Mouse (Mus musculus) T-helper 17 cell (primary cell): ENCODE measurements around the gene Babam2.

Experiments used
- in situ Hi-C, 2 experiments: fragments of 300-600 bp; cut with MboI, MseI; formaldehyde crosslinking; loops; 1 replicate in 1 of 2; 2 replicates in 1 of 2; pipeline ENCODE4 v1.15.1; 2025; ENCODE audit warnings: high pct_unique_total_duplicates in 2 of 2

Babam2 gene

GRCm38 (mm10) chr5:31697644-31698296 lies at the start of gene Babam2:
Babam2 (plus strand) TSS chr5:31697684.
- in situ Hi-C loops, result loop anchor here (5.0 to 10.0 kb wide), 3 partner anchors 113 to 500 kb away; partner anchors contain the start of gene Fosl2 (in 1 of the 2)

DNA sequence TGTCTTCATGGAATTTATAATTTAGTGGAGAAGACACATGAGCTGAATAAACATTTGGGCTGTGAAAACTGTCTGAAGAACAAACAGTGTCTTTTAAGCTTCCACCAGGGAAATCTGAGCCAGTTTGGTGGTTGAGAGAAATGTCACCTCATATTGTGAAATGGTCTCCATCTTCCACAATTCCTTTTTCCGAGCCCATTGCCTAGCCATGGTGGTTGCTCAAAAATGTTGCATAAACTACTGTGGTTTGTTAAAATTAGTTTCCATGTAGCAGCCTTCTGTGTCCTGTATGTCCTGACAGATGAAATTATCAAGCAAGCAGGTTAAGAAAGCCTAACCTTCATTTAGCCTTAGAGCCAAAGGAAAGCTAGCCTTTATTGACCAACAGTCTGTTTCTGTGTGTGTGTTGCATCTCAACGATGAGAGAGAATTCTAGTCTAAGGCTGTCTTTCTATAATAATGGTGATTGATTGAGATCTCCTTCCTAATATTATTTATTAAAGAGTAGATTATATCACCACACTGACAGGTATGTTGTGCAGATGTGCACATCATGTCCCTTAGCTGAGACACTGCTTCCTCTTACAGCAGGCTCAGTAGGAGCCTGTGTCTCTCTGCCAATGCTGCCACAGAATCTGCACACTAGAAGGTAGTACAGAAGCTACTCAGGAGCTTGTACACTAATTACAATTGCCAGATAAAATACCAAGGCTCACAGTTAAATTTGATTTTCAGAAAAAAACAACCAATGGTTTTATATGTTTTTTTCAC lies 46.8 kb upstream of the Babam2 start:
- in situ Hi-C loops, result no loop called here

GRCm38 (mm10) chr5:31655688-31656190 lies 41.7 kb upstream of the Babam2 start:
- in situ Hi-C loops, result no loop called here

- in situ Hi-C loops, result no loop called here
These were observed 31.3 kb upstream of the Babam2 start for GRCm38 (mm10) chr5:31666176-31666575.

- in situ Hi-C loops, result no loop called here
These were observed 29.0 kb upstream of the Babam2 start for GRCm38 (mm10) chr5:31668325-31668968.

GRCm38 (mm10) chr5:31669984-31670383 lies 27.5 kb upstream of the Babam2 start:
- in situ Hi-C loops, result no loop called here

GRCm38 (mm10) chr5:31671137-31671536 lies 26.3 kb upstream of the Babam2 start:
- in situ Hi-C loops, result no loop called here

DNA sequence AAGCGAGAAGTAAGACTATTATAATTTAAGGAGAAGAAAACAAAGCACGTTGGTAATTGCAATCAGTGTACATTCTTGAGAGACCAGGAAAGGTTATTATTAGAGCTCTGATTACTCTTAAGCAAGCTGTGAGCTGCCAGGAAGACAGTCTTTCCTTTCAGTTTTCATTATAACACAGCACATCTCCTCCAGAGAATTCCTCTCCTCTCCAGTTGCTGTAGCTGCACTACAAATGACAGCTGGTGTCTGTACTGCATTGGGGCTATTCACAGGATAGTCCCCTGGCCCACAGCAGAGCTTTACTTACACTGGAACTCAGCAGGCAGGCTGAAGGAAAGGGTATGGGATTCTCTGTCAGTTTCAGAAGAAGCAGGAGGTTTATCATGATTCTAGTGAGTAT lies 24.1 kb upstream of the Babam2 start:
- in situ Hi-C loops, result no loop called here

- in situ Hi-C loops, result no loop called here
These were observed 19.5 kb upstream of the Babam2 start for GRCm38 (mm10) chr5:31678000-31678399.

- in situ Hi-C loops, result no loop called here
These were observed 17.3 kb upstream of the Babam2 start for GRCm38 (mm10) chr5:31680183-31680582.

- in situ Hi-C loops, result no loop called here
These were observed 15.2 kb upstream of the Babam2 start for GRCm38 (mm10) chr5:31682305-31682704.

DNA sequence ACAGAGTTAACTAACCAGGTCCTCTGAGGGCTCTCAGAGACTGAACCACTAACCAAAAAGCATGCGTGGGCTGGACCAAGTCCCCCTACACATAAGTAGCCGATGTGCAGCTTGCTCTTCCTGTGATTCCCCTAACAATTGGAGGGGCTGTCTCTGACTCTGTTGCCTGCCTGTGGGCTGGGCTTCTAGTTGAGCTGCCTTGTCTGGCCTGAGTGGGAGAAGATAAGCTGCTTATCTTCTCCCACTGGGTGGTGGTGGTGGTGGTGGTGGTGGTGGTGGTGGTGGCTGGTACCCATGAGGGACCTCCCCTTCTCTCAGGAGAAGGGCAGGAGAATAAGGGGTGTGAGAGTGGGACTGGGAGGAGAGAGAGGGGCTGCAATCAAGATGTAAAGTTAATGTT lies 11.4 kb upstream of the Babam2 start:
- in situ Hi-C loops, result no loop called here

GRCm38 (mm10) chr5:31687972-31688371 lies 9.5 kb upstream of the Babam2 start:
- in situ Hi-C loops, result no loop called here

GRCm38 (mm10) chr5:31693191-31693590 lies 4.3 kb upstream of the Babam2 start:
- in situ Hi-C loops, result loop anchor here in 1 of 2 experiments (10.0 kb wide), 1 partner anchor 108 kb away; no protein-coding TSS in a partner anchor

DNA sequence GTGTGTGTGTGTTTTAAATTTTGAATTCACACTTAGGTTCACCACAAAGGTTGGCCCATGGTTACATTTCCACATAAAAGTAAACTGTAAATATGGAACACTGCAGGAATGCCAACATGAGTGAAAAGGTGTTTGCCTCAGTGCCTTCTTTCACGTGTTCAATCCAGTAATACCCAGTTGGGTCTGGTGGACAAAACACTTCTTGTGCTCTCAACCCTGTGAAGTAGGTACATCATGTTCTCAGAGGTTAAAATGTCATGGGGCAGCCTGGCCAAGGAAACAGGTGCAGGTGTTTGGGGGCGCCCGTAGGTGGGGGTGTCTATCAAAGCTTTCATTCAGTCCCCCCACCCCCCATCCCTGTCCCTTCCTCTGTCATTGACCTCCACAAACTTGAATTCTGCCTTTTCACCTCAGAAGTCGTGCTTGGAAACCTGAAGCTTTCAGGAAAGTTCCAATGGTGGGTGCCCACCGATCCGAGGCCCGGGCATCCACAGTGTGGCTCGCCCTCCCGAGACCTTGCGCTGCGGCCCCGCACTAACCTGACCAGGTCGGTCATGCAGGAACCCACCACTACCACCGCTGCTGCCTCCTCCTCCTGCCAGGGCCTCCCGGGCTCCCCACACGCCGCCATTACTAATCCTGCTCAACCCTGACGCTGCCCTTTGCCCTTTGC lies 377 bp upstream of the Babam2 start, which contains the start of gene Rbks:
Gene Rbks (minus strand): TSS at position 657 of the 673 bp plus-strand sequence.
- in situ Hi-C loops, result loop anchor here (5.0 to 10.0 kb wide), 3 partner anchors 112 to 500 kb away; partner anchors contain the start of gene Fosl2 (in 1 of the 2)

GRCm38 (mm10) chr5:31698297-31698726 lies 828 bp downstream of the Babam2 start:
- in situ Hi-C loops, result loop anchor here (5.0 to 10.0 kb wide), 3 partner anchors 114 to 499 kb away; partner anchors contain the start of gene Fosl2 (in 1 of the 2)

DNA sequence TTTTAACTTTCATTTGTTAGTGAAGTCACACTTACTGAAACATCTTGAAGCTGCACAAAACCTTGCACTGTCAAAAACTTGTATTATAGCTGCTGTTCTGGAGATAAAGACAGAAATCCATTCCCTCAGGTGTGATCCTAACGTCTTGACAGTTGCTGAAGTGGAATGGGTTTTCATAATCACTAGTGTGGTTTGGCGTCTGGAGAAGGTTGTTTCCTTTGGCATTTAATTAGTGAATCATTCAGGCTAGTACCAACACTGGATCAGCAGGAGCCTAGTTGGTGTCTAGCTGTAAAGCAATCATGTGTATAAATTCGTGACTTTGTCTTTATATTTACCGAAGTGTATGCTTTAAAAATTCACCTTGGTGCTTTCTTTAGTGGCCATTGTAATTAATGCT lies 1.4 kb downstream of the Babam2 start:
- in situ Hi-C loops, result loop anchor here (5.0 to 10.0 kb wide), 3 partner anchors 114 to 498 kb away; partner anchors contain the start of gene Fosl2 (in 1 of the 2)

DNA sequence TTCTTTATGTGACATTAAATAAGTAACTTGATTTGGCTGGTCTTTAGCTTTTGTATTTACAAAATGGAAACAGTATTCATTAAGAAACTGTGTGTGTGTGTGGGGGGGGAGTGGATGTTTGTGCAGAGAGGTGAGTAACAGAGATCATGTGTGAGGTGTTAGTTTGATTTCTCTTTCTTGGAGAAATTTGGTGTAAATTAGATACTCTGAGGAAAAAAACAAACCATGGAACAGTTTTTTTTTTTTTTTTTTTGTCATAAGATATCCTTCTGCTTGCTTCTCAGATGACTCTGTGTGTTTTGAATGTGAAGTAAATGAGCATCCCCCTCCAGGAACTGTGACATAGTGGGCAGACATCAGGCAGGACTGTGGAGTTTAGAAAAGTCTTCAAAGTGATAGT lies 1.9 kb downstream of the Babam2 start:
- in situ Hi-C loops, result loop anchor here (5.0 to 10.0 kb wide), 3 partner anchors 115 to 498 kb away; partner anchors contain the start of gene Fosl2 (in 1 of the 2)

DNA sequence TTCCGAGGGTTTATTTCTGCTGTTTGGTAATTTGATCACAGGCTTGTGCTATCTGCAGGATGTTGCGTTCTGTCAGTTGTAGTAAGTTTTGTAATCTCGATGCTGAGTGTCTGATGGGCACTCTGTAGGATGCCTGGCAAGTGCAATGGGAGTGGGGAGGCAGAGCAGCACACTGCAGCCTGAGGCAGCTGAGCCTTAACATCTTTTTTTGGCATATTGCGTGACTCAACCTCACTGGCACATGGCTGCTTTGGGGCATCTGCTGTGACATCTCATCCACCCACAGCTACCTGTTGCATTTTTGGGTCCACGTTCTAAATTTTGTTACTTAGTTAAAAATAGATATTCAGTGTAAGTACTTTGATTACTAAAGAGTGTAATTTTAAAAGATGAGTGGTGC lies 7.5 kb downstream of the Babam2 start:
- in situ Hi-C loops, result loop anchor here (5.0 kb wide), 2 partner anchors 103 to 442 kb away; no protein-coding TSS in a partner anchor

DNA sequence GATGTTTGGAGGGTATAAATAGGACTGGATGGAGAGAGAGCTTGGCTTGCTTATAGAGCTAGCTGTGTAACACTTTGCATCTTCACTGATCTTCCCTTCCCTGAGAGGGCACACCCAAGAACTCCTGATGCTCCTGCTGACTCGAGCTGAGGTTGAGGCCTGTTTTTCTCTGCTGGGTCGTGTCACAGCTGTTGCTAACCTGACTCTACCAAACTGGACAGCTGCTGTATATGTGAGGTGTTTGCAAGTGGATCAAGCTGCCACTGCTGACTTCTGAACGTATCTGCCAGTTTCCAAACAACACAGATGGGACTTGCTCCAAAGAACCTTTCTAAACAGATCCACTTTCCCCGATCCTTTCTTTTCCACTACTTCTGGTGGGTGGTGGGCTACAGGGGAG lies 9.3 kb downstream of the Babam2 start:
- in situ Hi-C loops, result no loop called here

DNA sequence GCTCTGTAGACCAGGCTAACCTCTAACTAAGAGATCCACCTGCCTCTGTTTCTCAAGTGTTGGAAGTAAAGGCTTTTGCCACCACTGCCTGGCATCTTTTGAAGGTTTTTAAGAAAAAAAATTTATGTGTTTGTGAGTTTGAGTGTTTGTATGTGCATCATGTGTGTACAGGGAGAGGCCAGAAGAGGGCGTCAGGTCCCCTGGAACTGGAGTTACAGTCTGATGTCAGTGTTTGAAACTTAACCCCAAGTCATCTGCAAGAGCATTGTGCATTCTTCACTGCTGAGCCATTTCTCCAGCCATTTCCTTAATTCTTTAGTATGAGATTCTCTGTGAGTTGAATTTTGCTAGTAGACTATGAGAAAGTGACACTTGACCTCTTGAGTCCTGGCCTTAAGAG lies 11.9 kb downstream of the Babam2 start:
- in situ Hi-C loops, result no loop called here
